Mouse (Mus musculus) CH12.LX (cell line): Measurements from ENCODE around the gene Dab1.

Source experiments
- CTCF ChIP-seq, 2 experiments: IDR thresholded peaks in 1 of 2; conservative IDR thresholded peaks in 1 of 2; 2 replicates each; pipeline ENCODE4 v1.5.1; 2011 to 2012; ENCODE audit warnings: low read depth in 2 of 2, low read length in 2 of 2, improper control_type of control experiment in 1 of 2, inconsistent platforms in 1 of 2, mild to moderate bottlenecking in 1 of 2, moderate library complexity in 1 of 2
- ETS1 ChIP-seq: conservative IDR thresholded peaks from 2 replicates; pipeline ENCODE4 v1.6.1; 2012; ENCODE audit warnings: low read depth, mild to moderate bottlenecking, inconsistent platforms, low read length, improper control_type of control experiment, moderate library complexity
- HCFC1 ChIP-seq: IDR thresholded peaks from 2 replicates; pipeline ENCODE4 v1.6.1; 2012; ENCODE audit warnings: low read depth, mild to moderate bottlenecking, inconsistent platforms, low read length, improper control_type of control experiment
- MAX ChIP-seq: IDR thresholded peaks from 2 replicates; pipeline ENCODE4 v1.6.1; 2011; ENCODE audit warnings: low read length, improper control_type of control experiment
- POLR2A ChIP-seq: IDR thresholded peaks from 2 replicates; pipeline ENCODE4 v1.6.1; 2011; ENCODE audit warnings: low read depth, mild to moderate bottlenecking, improper control_type of control experiment, low read length
- UBTF ChIP-seq: IDR thresholded peaks from 2 replicates; pipeline ENCODE4 v1.6.1; 2012; ENCODE audit warnings: low read depth, mild to moderate bottlenecking, inconsistent platforms, low read length, improper control_type of control experiment, moderate library complexity

DNA sequence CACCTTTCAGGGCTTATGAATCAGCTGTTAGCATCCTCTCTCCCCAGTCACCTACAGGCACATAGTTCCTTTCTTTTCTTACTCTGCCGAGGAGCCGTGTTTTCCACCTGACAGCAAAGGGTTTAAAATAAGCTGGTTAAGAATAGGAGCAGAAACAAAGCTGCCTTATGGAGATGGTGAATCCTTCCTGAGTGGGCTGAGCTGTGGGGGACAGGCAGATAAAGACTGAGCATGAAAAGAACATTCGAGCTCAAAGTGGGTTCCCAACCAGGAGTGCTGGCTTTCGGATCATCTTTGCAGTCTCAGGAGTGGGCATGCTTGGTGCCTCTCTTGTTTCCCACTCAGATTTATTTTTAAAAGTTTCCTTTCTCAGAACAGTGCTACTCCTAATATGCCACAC is 913.7 kb downstream of the Dab1 start:
- TF ChIP-seq ETS1 (no peak), CTCF (conservative IDR thresholded peaks at IDR 0.05 in 1 of 2, IDR thresholded peaks at IDR 0.05 in 1 of 2; ENCODE audit: low read depth in 2 of 2, low read length in 2 of 2) (no peak), MAX (no peak), HCFC1 (no peak), UBTF (no peak), POLR2A (no peak)
